Mouse (Mus musculus): ENCODE data around the gene Cep41. TPM values are rescaled to one million over a fixed set of nuclear protein-coding genes. Genes with fewer than 3 reads are reported as not detected.

The Cep41 gene
- polyA plus RNA-seq, 1 experiment from 2014 or later: 10.0 TPM

DNA sequence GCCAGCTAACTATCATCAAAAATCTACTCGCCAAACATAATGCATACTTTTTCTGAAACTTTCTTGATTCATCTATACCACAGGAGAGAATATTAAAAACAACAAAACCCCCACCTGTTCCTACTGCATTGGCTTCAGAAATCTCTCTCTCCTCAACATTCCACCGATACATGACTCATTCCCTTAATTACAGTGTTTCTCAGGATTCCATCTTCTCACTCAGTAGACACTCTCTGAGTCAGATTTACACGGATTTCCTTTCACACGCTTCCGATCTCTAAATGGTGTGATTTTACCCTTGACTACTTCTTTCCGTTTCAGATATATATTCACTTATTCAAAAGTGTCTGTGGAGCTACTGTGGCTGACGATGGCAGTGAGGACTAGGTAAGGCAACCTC is 6.4 kb downstream of the Cep41 start:
- no peaks in the 10 kb centered on the region for H3K9me3 ChIP-seq (replicated peaks)
- no peak overlapping the region for H3K9ac ChIP-seq
- H3K27ac ChIP-seq: no peak overlapping the region
- no peaks in the 10 kb centered on the region for H3K27me3 ChIP-seq
- H3K4me3 ChIP-seq: no peak overlapping the region
- ATAC-seq (replicated peaks; ENCODE audit: insufficient number of reproducible peaks, insufficient read depth, low FRiP score, low read depth): no peak
- H3K4me1 ChIP-seq (replicated peaks): peaks cover 8% of the 10 kb centered on the region
- WGBS: 79% methylated on average over 7 of the region's 7 CpGs
- H3K36me3 ChIP-seq: no peaks in the 10 kb centered on the region
- H3K4me2 ChIP-seq: no peak overlapping the region

DNA sequence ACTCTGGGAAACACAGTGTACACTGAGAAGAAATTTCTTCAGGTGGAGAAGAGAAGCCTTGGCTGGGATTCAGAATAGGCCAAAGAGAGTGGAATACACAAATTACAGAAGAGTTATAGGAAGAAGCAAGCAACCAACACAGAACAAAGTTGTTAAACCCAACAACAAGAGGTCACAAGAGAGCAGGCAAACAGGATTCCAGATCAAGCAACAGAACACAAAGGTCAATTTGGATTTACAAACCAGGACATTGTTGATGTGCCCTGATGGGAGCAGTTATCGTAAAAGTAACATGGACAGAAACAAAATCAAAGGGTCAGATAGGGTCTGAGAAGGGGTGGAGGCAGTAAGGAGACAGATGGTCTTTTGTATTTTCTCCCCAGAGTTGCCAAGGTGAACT is 9.0 kb downstream of the Cep41 start:
- H3K9ac ChIP-seq: no peak overlapping the region
- no peaks in the 10 kb centered on the region for H3K9me3 ChIP-seq (replicated peaks)
- no peak for ATAC-seq (replicated peaks; ENCODE audit: insufficient number of reproducible peaks, insufficient read depth, low FRiP score, low read depth)
- H3K36me3 ChIP-seq: no peaks in the 10 kb centered on the region
- H3K27me3 ChIP-seq: no peaks in the 10 kb centered on the region
- peaks cover 9% of the 10 kb centered on the region for H3K4me1 ChIP-seq (replicated peaks)
- no peak overlapping the region for H3K4me3 ChIP-seq
- H3K4me2 ChIP-seq: no peak overlapping the region
- 85% methylated on average over 1 of the region's 1 CpGs for WGBS
- H3K27ac ChIP-seq: no peak overlapping the region

DNA sequence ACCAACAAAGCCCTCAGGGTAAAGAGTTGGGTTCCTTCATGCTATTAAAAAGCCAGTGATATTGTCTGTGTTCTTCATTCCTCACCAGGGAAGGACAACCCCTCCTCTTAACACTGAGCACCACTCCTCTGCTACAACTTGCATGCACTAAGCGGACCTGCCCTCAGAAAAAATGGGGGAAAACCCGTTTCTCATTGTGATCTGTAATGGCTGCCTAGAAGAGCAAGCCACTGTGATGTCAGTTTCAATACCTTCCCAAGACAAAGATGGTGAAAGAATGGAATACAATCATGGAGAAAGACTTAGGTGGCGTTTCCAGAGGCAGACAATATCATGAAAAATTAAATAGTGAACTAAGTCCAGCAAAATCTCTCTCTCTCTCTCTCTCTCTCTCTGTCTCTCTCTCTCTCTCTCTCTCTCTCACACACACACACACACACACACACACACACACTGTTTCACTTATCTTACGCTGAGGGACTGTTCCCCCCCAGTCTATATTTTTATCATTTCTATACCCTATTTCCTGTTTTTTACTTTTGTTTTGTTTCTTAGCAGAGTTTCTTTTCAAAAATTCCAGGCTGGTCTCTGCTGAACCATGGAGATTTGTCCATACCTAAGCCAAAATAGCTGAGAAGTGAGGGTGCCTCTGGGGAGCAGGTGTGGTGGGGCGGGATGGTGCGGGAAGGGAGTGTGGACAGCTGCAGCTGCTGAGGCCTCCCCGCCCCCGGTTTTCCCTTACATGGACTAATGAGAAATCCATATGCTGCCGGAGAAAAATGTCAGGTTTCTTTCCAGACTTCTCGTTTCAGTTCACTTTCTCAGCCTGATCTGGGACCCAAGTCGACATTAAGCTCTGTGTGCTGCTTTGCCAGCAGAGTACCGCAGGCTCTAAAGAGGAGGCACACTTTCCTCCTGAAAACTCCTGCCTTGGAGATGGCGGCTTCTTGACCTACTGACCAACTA is 11.3 kb downstream of the Cep41 start:
- 0 out of 2 replicates have a peak, but pooled peaks have one; percentile 55 for ATAC-seq (replicated peaks; ENCODE audit: insufficient number of reproducible peaks, insufficient read depth, low FRiP score, low read depth)
- Histone ChIP-seq H3K9ac (no peak overlapping the region), H3K4me2 (0 out of 2 replicates have a peak overlapping the region, but pooled peaks have one; percentile 3)

DNA sequence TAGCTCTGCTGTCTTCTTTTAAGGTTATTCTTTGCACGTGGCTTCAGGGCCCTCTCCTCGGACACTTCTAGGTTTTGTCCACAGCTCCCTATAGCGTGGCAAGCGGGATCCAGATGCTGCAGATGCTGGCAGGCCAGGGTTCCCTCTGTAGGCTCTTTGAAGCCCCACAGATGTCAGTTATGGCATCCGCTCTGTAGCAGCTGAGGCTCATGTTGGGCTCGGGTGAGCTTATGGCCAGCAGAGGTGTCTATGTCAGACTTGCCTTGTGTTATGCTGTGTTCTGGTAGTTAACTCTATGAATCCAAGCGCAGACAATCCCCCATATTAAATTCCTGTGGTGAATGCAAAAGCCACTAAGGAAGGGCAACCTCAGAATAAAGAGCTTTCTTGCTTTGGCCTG is 13.1 kb downstream of the Cep41 start:
- Histone ChIP-seq H3K36me3 (no peaks in the 10 kb centered on the region), H3K27me3 (no peaks in the 10 kb centered on the region), H3K4me2 (no peak overlapping the region), H3K9me3 (replicated peaks) (no peaks in the 10 kb centered on the region), H3K4me3 (no peak overlapping the region), H3K27ac (no peak overlapping the region), H3K4me1 (replicated peaks) (peaks cover 24% of the 10 kb centered on the region), H3K9ac (no peak overlapping the region)
- no peak for ATAC-seq (replicated peaks; ENCODE audit: insufficient number of reproducible peaks, insufficient read depth, low FRiP score, low read depth)
- 75% methylated on average over 7 of the region's 7 CpGs for WGBS

More for the DNA sequence above, 11.3 kb downstream of the Cep41 start:
- 52% methylated on average over 13 of the region's 13 CpGs for WGBS
- Histone ChIP-seq H3K4me3 (no peak overlapping the region), H3K36me3 (no peaks in the 10 kb centered on the region), H3K4me1 (replicated peaks) (peaks cover 20% of the 10 kb centered on the region), H3K27ac (peak overlapping the region; percentile 78), H3K9me3 (replicated peaks) (no peaks in the 10 kb centered on the region), H3K27me3 (no peaks in the 10 kb centered on the region)

DNA sequence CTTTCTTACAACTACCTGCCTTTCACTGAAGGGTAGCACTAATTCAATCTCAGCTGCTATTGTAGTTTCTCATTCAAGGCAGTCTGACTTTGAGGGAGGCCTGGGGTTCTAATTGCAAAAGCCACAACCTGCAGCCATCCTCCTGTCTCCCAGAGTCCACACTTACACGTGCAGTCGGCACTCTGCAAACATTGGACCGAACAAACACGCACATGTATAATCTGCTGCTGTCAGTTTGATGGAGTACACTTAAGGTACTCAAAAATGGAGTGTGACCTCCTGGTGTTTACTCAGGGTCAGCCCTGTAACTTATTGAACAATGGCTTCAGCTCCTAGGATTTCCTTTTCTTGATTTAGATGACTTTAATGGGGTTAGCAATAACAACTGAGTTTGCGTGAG is 14.0 kb downstream of the Cep41 start:
- Histone ChIP-seq H3K27me3 (no peaks in the 10 kb centered on the region), H3K4me2 (no peak overlapping the region), H3K4me1 (replicated peaks) (peaks cover 33% of the 10 kb centered on the region), H3K36me3 (no peaks in the 10 kb centered on the region), H3K9ac (no peak overlapping the region), H3K27ac (no peak overlapping the region), H3K9me3 (replicated peaks) (no peaks in the 10 kb centered on the region), H3K4me3 (no peak overlapping the region)
- ATAC-seq (replicated peaks; ENCODE audit: insufficient number of reproducible peaks, insufficient read depth, low FRiP score, low read depth): no peak
- 47% methylated on average over 5 of the region's 5 CpGs for WGBS

DNA sequence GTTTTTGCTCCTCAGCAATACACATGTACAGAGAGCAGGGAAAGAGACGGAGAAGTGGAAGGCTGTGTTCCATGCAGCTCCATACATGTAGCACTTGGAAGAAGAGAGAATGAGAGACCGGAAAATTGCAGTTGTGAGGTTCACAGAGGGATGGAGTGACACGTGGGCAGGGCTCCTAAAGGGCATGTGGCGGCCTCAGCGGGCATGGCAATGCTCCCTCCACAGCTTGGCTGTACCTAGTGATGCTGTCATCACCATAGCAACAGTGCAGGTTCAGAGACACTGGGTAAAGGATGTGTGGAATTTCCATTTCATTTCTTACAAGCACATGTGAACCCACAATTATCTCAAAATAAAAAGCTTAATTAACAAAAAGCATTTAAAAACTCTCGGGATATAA is 15.1 kb downstream of the Cep41 start:
- Histone ChIP-seq H3K27me3 (no peaks in the 10 kb centered on the region), H3K9ac (no peak overlapping the region), H3K36me3 (no peaks in the 10 kb centered on the region), H3K4me3 (no peak overlapping the region), H3K27ac (no peak overlapping the region), H3K4me1 (replicated peaks) (peaks cover 43% of the 10 kb centered on the region), H3K4me2 (no peak overlapping the region), H3K9me3 (replicated peaks) (no peaks in the 10 kb centered on the region)
- WGBS: 81% methylated on average over 6 of the region's 6 CpGs
- ATAC-seq (replicated peaks; ENCODE audit: insufficient number of reproducible peaks, insufficient read depth, low FRiP score, low read depth): no peak

DNA sequence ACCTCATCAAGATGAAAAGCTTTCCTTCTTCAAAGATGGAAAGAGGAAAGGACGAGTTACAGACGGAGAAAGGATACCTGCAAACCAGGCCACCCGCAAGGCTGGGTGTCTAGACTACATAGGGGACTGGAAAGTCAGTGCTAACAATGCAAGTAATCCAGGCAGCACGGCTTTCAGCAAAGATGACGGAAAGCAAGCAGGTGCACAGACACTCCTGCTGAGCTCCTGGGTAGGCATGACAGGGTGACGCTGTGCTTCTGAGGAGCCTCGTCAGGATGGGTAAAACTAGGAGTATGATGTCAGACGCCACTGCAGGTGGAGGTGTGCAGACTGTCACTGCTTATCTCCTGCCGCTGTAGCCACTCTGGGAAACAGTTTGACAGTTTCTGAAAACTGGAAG is 16.0 kb downstream of the Cep41 start:
- no peak overlapping the region for H3K4me2 ChIP-seq
- no peak overlapping the region for H3K27ac ChIP-seq
- no peak for ATAC-seq (replicated peaks; ENCODE audit: insufficient number of reproducible peaks, insufficient read depth, low FRiP score, low read depth)
- no peaks in the 10 kb centered on the region for H3K27me3 ChIP-seq
- H3K36me3 ChIP-seq: no peaks in the 10 kb centered on the region
- peaks cover 46% of the 10 kb centered on the region for H3K4me1 ChIP-seq (replicated peaks)
- H3K4me3 ChIP-seq: no peak overlapping the region
- H3K9ac ChIP-seq: no peak overlapping the region
- no peaks in the 10 kb centered on the region for H3K9me3 ChIP-seq (replicated peaks)
- 65% methylated on average over 9 of the region's 9 CpGs for WGBS

DNA sequence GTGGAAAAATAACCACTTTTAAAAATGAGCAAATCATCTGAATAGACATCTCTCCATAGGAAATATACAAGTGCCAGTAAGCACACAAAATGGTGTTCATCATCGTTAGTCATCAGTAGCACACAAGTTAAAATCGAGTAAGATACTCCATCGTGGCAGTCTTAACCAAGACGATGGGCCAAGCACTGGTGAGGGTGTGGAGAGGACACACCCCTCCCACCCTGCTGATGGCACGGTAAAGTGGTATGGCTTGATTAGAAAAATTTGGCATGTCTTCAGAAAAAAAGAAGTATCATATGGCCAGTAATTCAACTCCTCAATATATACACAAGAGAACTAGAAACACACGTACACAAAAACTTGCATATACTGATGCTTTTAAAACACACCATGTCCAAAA is 17.0 kb downstream of the Cep41 start:
- ATAC-seq (replicated peaks; ENCODE audit: insufficient number of reproducible peaks, insufficient read depth, low FRiP score, low read depth): no peak
- H3K9me3 ChIP-seq (replicated peaks): no peaks in the 10 kb centered on the region
- H3K36me3 ChIP-seq: no peaks in the 10 kb centered on the region
- H3K9ac ChIP-seq: no peak overlapping the region
- 85% methylated on average over 6 of the region's 6 CpGs for WGBS
- no peaks in the 10 kb centered on the region for H3K27me3 ChIP-seq
- H3K4me2 ChIP-seq: no peak overlapping the region
- H3K27ac ChIP-seq: no peak overlapping the region
- peaks cover 45% of the 10 kb centered on the region for H3K4me1 ChIP-seq (replicated peaks)
- no peak overlapping the region for H3K4me3 ChIP-seq

DNA sequence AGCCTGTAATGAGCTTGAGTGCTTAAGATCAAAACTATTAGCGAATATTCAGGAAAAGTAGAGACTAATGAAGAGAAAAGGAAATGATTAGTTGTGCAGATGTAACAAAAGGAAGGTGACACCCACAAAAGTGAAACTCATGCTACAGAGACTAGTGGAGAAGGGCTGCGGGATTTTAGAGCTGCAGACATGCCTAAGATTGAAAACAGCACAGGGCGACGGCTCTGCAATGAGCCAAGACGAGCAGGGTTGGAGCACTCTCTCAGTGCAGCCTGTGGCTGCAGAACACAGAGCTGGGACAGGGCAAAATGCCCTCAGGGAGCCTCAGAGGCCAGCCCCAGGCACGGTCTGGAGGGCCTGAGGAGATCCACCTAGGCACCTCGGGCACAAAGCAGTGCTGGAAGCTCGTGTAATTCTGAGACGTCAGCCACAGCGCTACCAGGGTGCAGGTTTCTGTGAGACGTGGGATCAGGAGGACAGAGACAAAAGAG is 18.2 kb downstream of the Cep41 start:
- WGBS: 28% methylated on average over 11 of the region's 11 CpGs
- H3K4me3 ChIP-seq: no peak overlapping the region

DNA sequence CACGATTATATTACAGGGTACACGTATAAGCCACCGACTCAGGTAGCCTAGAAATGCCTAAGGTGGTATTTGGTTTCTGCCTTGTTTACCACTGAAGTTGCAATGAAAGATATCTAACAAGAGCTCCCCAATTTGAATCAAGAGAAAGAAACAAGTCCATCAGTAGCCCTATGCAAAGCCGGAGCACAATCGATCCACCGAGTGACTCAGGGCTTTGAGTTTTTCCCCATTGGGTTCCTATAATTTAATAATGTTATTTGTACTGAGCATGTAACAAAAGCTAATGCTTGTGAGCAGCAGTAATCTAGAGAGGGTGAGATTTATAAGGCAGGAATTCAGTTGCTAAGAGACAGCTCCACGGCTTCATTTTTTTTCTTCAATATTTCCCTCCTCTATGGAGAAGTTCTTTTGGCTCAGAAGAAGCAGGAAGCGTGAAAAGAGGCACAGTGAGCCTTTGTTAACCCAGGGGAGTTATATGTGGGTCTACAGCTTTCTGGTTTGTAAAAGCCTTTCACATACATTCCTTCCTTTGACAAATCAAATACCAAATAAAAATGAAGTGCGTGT is 18.8 kb downstream of the Cep41 start:
- H3K36me3 ChIP-seq: no peaks in the 10 kb centered on the region
- ATAC-seq (replicated peaks; ENCODE audit: insufficient number of reproducible peaks, insufficient read depth, low FRiP score, low read depth): peak; percentile 33; the same call in 1 of the 2 replicates
- H3K4me3 ChIP-seq: no peak overlapping the region
- H3K4me2 ChIP-seq: peak overlapping the region; percentile 55
- 53% methylated on average over 9 of the region's 9 CpGs for WGBS
- no peaks in the 10 kb centered on the region for H3K27me3 ChIP-seq
- H3K4me1 ChIP-seq (replicated peaks): peaks cover 45% of the 10 kb centered on the region
- peak overlapping the region; percentile 50 for H3K9ac ChIP-seq
- H3K9me3 ChIP-seq (replicated peaks): no peaks in the 10 kb centered on the region
- H3K27ac ChIP-seq: peak overlapping the region; percentile 90

More for the DNA sequence above, 18.2 kb downstream of the Cep41 start:
- H3K4me1 ChIP-seq (replicated peaks): peaks cover 45% of the 10 kb centered on the region
- H3K27ac ChIP-seq: peak overlapping the region; percentile 90
- no peaks in the 10 kb centered on the region for H3K27me3 ChIP-seq
- H3K4me2 ChIP-seq: peak overlapping the region; percentile 55
- 0 out of 2 replicates have a peak, but pooled peaks have one; percentile 41 for ATAC-seq (replicated peaks; ENCODE audit: insufficient number of reproducible peaks, insufficient read depth, low FRiP score, low read depth)
- no peaks in the 10 kb centered on the region for H3K36me3 ChIP-seq
- no peaks in the 10 kb centered on the region for H3K9me3 ChIP-seq (replicated peaks)
- peak overlapping the region; percentile 50 for H3K9ac ChIP-seq

DNA sequence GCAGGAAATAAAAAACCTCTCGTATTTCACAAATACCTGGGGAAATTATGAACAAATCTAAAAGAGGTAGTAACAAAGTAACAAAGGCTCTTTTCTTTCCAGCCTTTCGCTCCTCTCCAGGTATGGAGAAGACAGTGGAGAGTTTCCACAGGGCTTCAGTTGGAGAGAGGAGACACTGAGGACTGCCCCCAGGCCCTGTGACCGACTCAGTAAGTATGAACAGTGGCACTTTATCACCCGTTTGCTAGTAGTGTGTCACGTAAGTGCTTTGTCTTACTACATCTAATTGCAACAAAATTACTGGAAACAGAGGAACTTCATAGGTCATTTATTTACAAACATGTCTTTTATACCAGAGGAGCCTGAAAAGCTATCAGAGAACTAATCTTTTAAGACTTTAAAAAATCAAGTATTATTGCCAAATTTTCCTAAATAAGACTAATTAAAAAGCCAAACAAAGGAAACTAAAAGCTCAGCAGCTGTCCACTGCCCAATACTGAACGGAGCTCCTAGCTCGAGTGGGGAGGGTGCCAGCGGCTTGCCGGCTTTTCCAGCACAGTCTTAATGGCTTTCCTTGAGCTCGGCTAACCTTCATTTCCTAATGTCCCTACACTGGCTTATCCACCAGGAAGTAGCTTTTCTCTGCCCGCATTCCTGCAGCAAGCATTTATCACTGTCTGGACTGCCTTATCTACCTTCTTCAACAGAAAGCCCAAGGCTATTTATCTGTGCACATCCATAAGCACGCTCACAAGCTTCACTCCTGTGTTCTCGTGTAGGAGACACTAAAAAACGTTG is 19.6 kb downstream of the Cep41 start:
- H3K9ac ChIP-seq: 0 out of 2 replicates have a peak overlapping the region, but pooled peaks have one; percentile 5
- peak overlapping the region; percentile 55 for H3K4me2 ChIP-seq
- no peaks in the 10 kb centered on the region for H3K9me3 ChIP-seq (replicated peaks)
- H3K27me3 ChIP-seq: no peaks in the 10 kb centered on the region
- ATAC-seq (replicated peaks; ENCODE audit: insufficient number of reproducible peaks, insufficient read depth, low FRiP score, low read depth): 0 out of 2 replicates have a peak, but pooled peaks have one; percentile 50
- H3K4me1 ChIP-seq (replicated peaks): peaks cover 39% of the 10 kb centered on the region
- no peaks in the 10 kb centered on the region for H3K36me3 ChIP-seq
- H3K4me3 ChIP-seq: no peak overlapping the region
- WGBS: 19% methylated on average over 14 of the region's 14 CpGs
- peak overlapping the region; percentile 90 for H3K27ac ChIP-seq

Data from heart, embryonic 15.5 days (tissue).